Mouse (Mus musculus) left cerebral cortex, postnatal 25 days (tissue): ENCODE measurements at regions not wholly inside any gene's neighbourhood (a gene's known extent, or its start where the extent isn't known, plus 50 kb on each side); places are given as distances from the start of the nearest gene placed in this dataset.

Experiments
- DNase-seq, 2 experiments: peaks; one replicate each; pipeline ENCODE4 v3.0.0; 2022; ENCODE audit warnings: low spot score in 2 of 2, mixed read lengths in 1 of 2
- intact Hi-C: fragments of 180-260 bp; cut with DNase I; formaldehyde crosslinking; loops from one replicate; pipeline ENCODE4 v1.15.1; 2025

GRCm38 (mm10) chr1:177337756-177338155, 79.8 kb upstream of the Akt3 start:
- intact Hi-C loops = no loop called here
- no peak for DNase-seq

- DNase-seq = no peak
- intact Hi-C loops = no loop called here
These were observed 79.1 kb upstream of the Akt3 start for GRCm38 (mm10) chr1:177337141-177337540.

GRCm38 (mm10) chr1:177336436-177336835, 78.4 kb upstream of the Akt3 start:
- DNase-seq = no peak
- intact Hi-C loops = no loop called here

GRCm38 (mm10) chr1:177335961-177336360, 78.0 kb upstream of the Akt3 start:
- intact Hi-C loops = no loop called here
- DNase-seq = no peak

GRCm38 (mm10) chr1:177323366-177323765, 65.4 kb upstream of the Akt3 start:
- DNase-seq = no peak
- intact Hi-C loops = loop anchor here (10.0 kb wide), 1 partner anchor 439 kb away; no protein-coding TSS in a partner anchor

- DNase-seq = peak in 1 of 2 experiments; percentile 52
- intact Hi-C loops = loop anchor here (10.0 kb wide), 1 partner anchor 438 kb away; no protein-coding TSS in a partner anchor
These were observed 64.8 kb upstream of the Akt3 start for GRCm38 (mm10) chr1:177322745-177323299.

- intact Hi-C loops = loop anchor here (10.0 kb wide), 1 partner anchor 437 kb away; no protein-coding TSS in a partner anchor
- no peak for DNase-seq
These were observed 64.3 kb upstream of the Akt3 start for GRCm38 (mm10) chr1:177322307-177322685.

- DNase-seq = peak; percentile 24 to 79
- intact Hi-C loops = loop anchor here (10.0 kb wide), 1 partner anchor 437 kb away; no protein-coding TSS in a partner anchor
These were observed 63.8 kb upstream of the Akt3 start for GRCm38 (mm10) chr1:177321655-177322306.

- peak; percentile 24 to 87 for DNase-seq
- intact Hi-C loops = loop anchor here (1.0 to 5.0 kb wide), 3 partner anchors 39 to 381 kb away; partner anchors contain the start of gene Zbtb18
These were observed 50.3 kb upstream of the Akt3 start for GRCm38 (mm10) chr1:177308213-177308872.
